Mouse (Mus musculus) midbrain, embryonic 16.5 days (tissue): Measurements from ENCODE around the gene Gm9747. TPM values are rescaled to one million over a fixed set of nuclear protein-coding genes. Genes with fewer than 3 reads are reported as not detected.

Experiments used
- polyA plus RNA-seq: library from polyadenylated mRNA; unstranded; fragments of >200 nt; fragmentation: Nextera tagmentation; extraction: Ambion mirVana; gene quantifications from 2 replicates; pipeline ENCODE4 v1.2.1, GENCODE M21; 2015

Gm9747 gene
- polyA plus RNA-seq, 1 experiment from 2014 or later = 24.8 TPM

Other genes starting within 250 kb of the Gm9747 start
- 7.9 and 8.9 TPM in 2 replicates for gene Irs1, start 58.3 kb downstream of the Gm9747 start, polyA plus RNA-seq
- gene Rhbdd1, start 83.3 kb downstream of the Gm9747 start, polyA plus RNA-seq = 3.8 and 4.5 TPM in 2 replicates